Comparison of ENCODE assay signal across 8 mouse cellular contexts in genomic region chr5:32102484-32102883, GRCm38 (mm10). TPM values are rescaled to one million over a fixed set of nuclear protein-coding genes. Genes with fewer than 3 reads are reported as not detected.
DNase-seq lines count a peak whose midpoint lies in the region; ATAC-seq and TF ChIP-seq lines count a peak whose summit lies in the region.

No protein-coding gene starts in this region.

- 45% methylated on average over 5 of the region's 5 CpGs for WGBS in heart, embryonic 10.5 days
- WGBS in lung, postnatal 0 days = 23% methylated on average over 5 of the region's 5 CpGs
- 16% methylated on average over 5 of the region's 5 CpGs for WGBS in stomach, embryonic 14.5 days

- H3K9me3 ChIP-seq in heart, embryonic 10.5 days = no peaks in the 10 kb centered on the region
- no peaks in the 10 kb centered on the region for H3K9me3 ChIP-seq in lung, postnatal 0 days (ENCODE audit: low read length)
- H3K9me3 ChIP-seq in stomach, embryonic 14.5 days (ENCODE audit: control insufficient read depth, low read depth, low read length) = no peaks in the 10 kb centered on the region

- H3K27ac ChIP-seq in heart, embryonic 10.5 days = peak overlapping the region; percentile 43; the same call in 1 of the 2 replicates
- no peak overlapping the region for H3K27ac ChIP-seq in lung, postnatal 0 days (ENCODE audit: low read length)
- peak overlapping the region; percentile 79 for H3K27ac ChIP-seq in stomach, embryonic 14.5 days (ENCODE audit: low read length)
- no peak overlapping the region for H3K27ac ChIP-seq in layer of hippocampus, adult 2 months

- no peak for ATAC-seq in cerebellum, adult (ENCODE audit: insufficient number of reproducible peaks, low FRiP score, low TSS enrichment)
- peak; percentile 21 for ATAC-seq in lung, postnatal 0 days
- ATAC-seq in stomach, embryonic 14.5 days (ENCODE audit: insufficient number of reproducible peaks, insufficient read depth, low FRiP score, low read depth) = peak; percentile 64; the same call in 1 of the 2 replicates

- H3K9ac ChIP-seq in lung, postnatal 0 days (replicated peaks; ENCODE audit: low read depth) = no peak overlapping the region
- H3K9ac ChIP-seq in stomach, embryonic 14.5 days (replicated peaks; ENCODE audit: low read depth, low read length) = no peak overlapping the region

- H3K36me3 ChIP-seq in heart, embryonic 10.5 days = no peaks in the 10 kb centered on the region
- no peaks in the 10 kb centered on the region for H3K36me3 ChIP-seq in lung, postnatal 0 days (ENCODE audit: insufficient read depth, low read length)
- no peaks in the 10 kb centered on the region for H3K36me3 ChIP-seq in stomach, embryonic 14.5 days (ENCODE audit: control insufficient read depth, insufficient read depth, low read length)

- peaks cover 9% of the 10 kb centered on the region; the same call in 1 of the 2 replicates for H3K27me3 ChIP-seq in heart, embryonic 10.5 days (ENCODE audit: insufficient read depth, poor library complexity, severe bottlenecking)
- H3K27me3 ChIP-seq in lung, postnatal 0 days (replicated peaks; ENCODE audit: insufficient read depth, low read length) = no peaks in the 10 kb centered on the region
- H3K27me3 ChIP-seq in stomach, embryonic 14.5 days (ENCODE audit: control insufficient read depth, insufficient read depth, low read length) = no peaks in the 10 kb centered on the region

- peaks cover 13% of the 10 kb centered on the region for H3K4me1 ChIP-seq in heart, embryonic 10.5 days
- no peaks in the 10 kb centered on the region; the same call in 1 of the 2 replicates for H3K4me1 ChIP-seq in lung, postnatal 0 days (ENCODE audit: insufficient read depth, low read depth, low read length)
- peaks cover 10% of the 10 kb centered on the region for H3K4me1 ChIP-seq in stomach, embryonic 14.5 days (ENCODE audit: control insufficient read depth, insufficient read depth, low read length)

- peak; percentile 44 for DNase-seq in cerebellum, adult 11 months
- DNase-seq in urinary bladder, postnatal 10 days (ENCODE audit: low spot score) = peak; percentile 42
- DNase-seq in urinary bladder, adult 2 months (ENCODE audit: low spot score) = no peak
- DNase-seq in heart, embryonic 10.5 days (ENCODE audit: low spot score) = no peak
- DNase-seq in lung, postnatal 0 days (ENCODE audit: low spot score) = peak; percentile 67
- DNase-seq in layer of hippocampus, adult 2 months (ENCODE audit: low spot score in 2 of 2) = no peak

- no peak overlapping the region for H3K4me2 ChIP-seq in lung, postnatal 0 days (replicated peaks; ENCODE audit: low read depth, low read length)
- H3K4me2 ChIP-seq in stomach, embryonic 14.5 days (replicated peaks; ENCODE audit: low read depth, low read length) = no peak overlapping the region

- TF ChIP-seq CTCF in lung, postnatal 0 days (IDR thresholded peaks at IDR 0.05) = no peak
- TF ChIP-seq CTCF in layer of hippocampus, adult 2 months (conservative IDR thresholded peaks at IDR 0.05) = no peak

- no peak for TF ChIP-seq EP300 in lung, postnatal 0 days (IDR thresholded peaks at IDR 0.05)

- no peak overlapping the region for H3K4me3 ChIP-seq in heart, embryonic 10.5 days
- no peak overlapping the region for H3K4me3 ChIP-seq in lung, postnatal 0 days (ENCODE audit: low read depth, low read length)
- H3K4me3 ChIP-seq in stomach, embryonic 14.5 days (ENCODE audit: low read depth, low read length) = no peak overlapping the region
- H3K4me3 ChIP-seq in layer of hippocampus, adult 2 months = no peak overlapping the region

RNA-seq across cellular contexts. Expression of gene Fosl2, which starts 33.1 kb away (rescaled TPM):
- polyA plus RNA-seq in urinary bladder, adult 2 months (2012; rRNA removed) = 44.7 and 51.4 TPM in 2 replicates
- polyA plus RNA-seq in heart, embryonic 10.5 days (2016; fragmentation: Nextera tagmentation; extraction: Ambion mirVana) = 2.1 TPM in 2 replicates
- 7.9 and 8.9 TPM in 2 replicates for polyA plus RNA-seq in lung, postnatal 0 days (2015; fragmentation: Nextera tagmentation; extraction: Ambion mirVana)
- polyA plus RNA-seq in stomach, embryonic 14.5 days (2014; fragmentation: Nextera tagmentation; extraction: Ambion mirVana) = 15.8 and 16.5 TPM in 2 replicates
- 10 to 100 TPM; 52.1 to 52.5 TPM for total RNA-seq in layer of hippocampus, adult 2 months (2021)

Comparison
In these comparisons a context has a peak if more than half of its experiments do, and no peak if none do; other contexts are left out.
1. DNase-seq: peak in cerebellum, adult 11 months (single experiment), urinary bladder, postnatal 10 days (single experiment) and lung, postnatal 0 days (single experiment); none in urinary bladder, adult 2 months (single experiment), heart, embryonic 10.5 days (single experiment) and layer of hippocampus, adult 2 months (0 of 2).
2. H3K27ac ChIP-seq: peak in heart, embryonic 10.5 days (single experiment) and stomach, embryonic 14.5 days (single experiment); none in lung, postnatal 0 days (single experiment) and layer of hippocampus, adult 2 months (single experiment).